In genomic region chr6:100881657-100882056, GRCm38 (mm10) we compare ENCODE assay signal across 17 mouse cellular contexts. TPM values are rescaled to one million over a fixed set of nuclear protein-coding genes. Genes with fewer than 3 reads are reported as not detected.
DNase-seq lines count a peak whose midpoint lies in the region; ATAC-seq and TF ChIP-seq lines count a peak whose summit lies in the region.
"Had no signal": no experiment of that assay in that cellular context is flagged by ENCODE, and none has a peak within 500 bp of the region (broad histone marks: within the 10 kb centered on the region; RNA-seq: fewer than 3 reads in every experiment).

No protein-coding gene starts in this region.

- 86% methylated on average over 9 of the region's 9 CpGs for WGBS in forebrain, embryonic 11.5 days
- WGBS in forebrain, embryonic 12.5 days = 85% methylated on average over 9 of the region's 9 CpGs
- 60% methylated on average over 9 of the region's 9 CpGs for WGBS in kidney, adult 2 months
- WGBS in kidney, embryonic 16.5 days = 65% methylated on average over 9 of the region's 9 CpGs
- WGBS in limb, embryonic 10.5 days = 89% methylated on average over 9 of the region's 9 CpGs

- peaks cover 3% of the 10 kb centered on the region; the same call in 1 of the 2 replicates for H3K4me1 ChIP-seq in forebrain, embryonic 11.5 days (replicated peaks; ENCODE audit: control insufficient read depth, insufficient read depth, low read length)
- no peaks in the 10 kb centered on the region for H3K4me1 ChIP-seq in forebrain, embryonic 12.5 days
- peaks cover 8% of the 10 kb centered on the region; the same call in 1 of the 2 replicates for H3K4me1 ChIP-seq in kidney, adult 2 months (ENCODE audit: control insufficient read depth, insufficient read depth, low read length)
- H3K4me1 ChIP-seq in kidney, embryonic 16.5 days (ENCODE audit: insufficient read depth, low read length) = peaks cover 9% of the 10 kb centered on the region; the same call in 1 of the 2 replicates
- H3K4me1 ChIP-seq in limb, embryonic 10.5 days = peaks cover 20% of the 10 kb centered on the region
- H3K4me1 ChIP-seq: heart, embryonic 10.5 days; heart, embryonic 13.5 days had no signal

- H3K9me3 ChIP-seq in forebrain, embryonic 11.5 days (ENCODE audit: control insufficient read depth, low read length) = no peaks in the 10 kb centered on the region
- H3K9me3 ChIP-seq in forebrain, embryonic 12.5 days = no peaks in the 10 kb centered on the region
- H3K9me3 ChIP-seq in kidney, embryonic 16.5 days (ENCODE audit: low read length) = peaks cover 6% of the 10 kb centered on the region
- no peaks in the 10 kb centered on the region for H3K9me3 ChIP-seq in limb, embryonic 10.5 days (replicated peaks)
- H3K9me3 ChIP-seq: forebrain, embryonic 10.5 days; forebrain, embryonic 15.5 days; heart, embryonic 10.5 days; hindbrain, embryonic 15.5 days had no signal

- peak; percentile 45 for DNase-seq in forebrain, embryonic 11.5 days (ENCODE audit: low spot score)
- DNase-seq in kidney, adult 2 months = peak; percentile 43
- peak; percentile 22 for DNase-seq in kidney, postnatal 14 days
- DNase-seq in kidney, adult 18-20 months = no peak
- DNase-seq in limb, embryonic 10.5 days (ENCODE audit: low spot score) = no peak
- DNase-seq in right cerebral cortex, postnatal 4 days = no peak
- DNase-seq: gastrocnemius, postnatal 25 days had no signal

- H3K36me3 ChIP-seq in forebrain, embryonic 11.5 days (ENCODE audit: control insufficient read depth, insufficient read depth, low read length) = no peaks in the 10 kb centered on the region
- no peaks in the 10 kb centered on the region for H3K36me3 ChIP-seq in forebrain, embryonic 12.5 days (replicated peaks)
- no peaks in the 10 kb centered on the region for H3K36me3 ChIP-seq in kidney, adult 2 months (ENCODE audit: control insufficient read depth, insufficient read depth, low read length)
- H3K36me3 ChIP-seq in kidney, embryonic 16.5 days (ENCODE audit: insufficient read depth, low read length) = no peaks in the 10 kb centered on the region
- H3K36me3 ChIP-seq in limb, embryonic 10.5 days = no peaks in the 10 kb centered on the region
- H3K36me3 ChIP-seq: forebrain, embryonic 10.5 days; forebrain, embryonic 15.5 days; heart, embryonic 10.5 days; heart, embryonic 13.5 days; hindbrain, embryonic 12.5 days; hindbrain, embryonic 15.5 days had no signal

- no peak for TF ChIP-seq POLR2A in kidney, adult 2 months (IDR thresholded peaks at IDR 0.05; ENCODE audit: low read depth, low read length)

- no peak overlapping the region for H3K4me3 ChIP-seq in forebrain, embryonic 11.5 days (ENCODE audit: low read depth, low read length)
- no peak overlapping the region for H3K4me3 ChIP-seq in forebrain, embryonic 12.5 days (replicated peaks)
- H3K4me3 ChIP-seq in kidney, adult 2 months (ENCODE audit: insufficient read depth, low read depth, low read length) = no peak overlapping the region
- H3K4me3 ChIP-seq in kidney, embryonic 16.5 days (ENCODE audit: low read length) = no peak overlapping the region
- H3K4me3 ChIP-seq in limb, embryonic 10.5 days = no peak overlapping the region
- H3K4me3 ChIP-seq: forebrain, embryonic 10.5 days; forebrain, embryonic 15.5 days; heart, adult 2 months; heart, embryonic 13.5 days; hindbrain, embryonic 12.5 days; hindbrain, embryonic 15.5 days had no signal

- no peaks in the 10 kb centered on the region for H3K27me3 ChIP-seq in forebrain, embryonic 11.5 days (ENCODE audit: control insufficient read depth, insufficient read depth, low read length)
- H3K27me3 ChIP-seq in forebrain, embryonic 12.5 days = peaks cover 21% of the 10 kb centered on the region
- H3K27me3 ChIP-seq in kidney, adult 2 months (replicated peaks; ENCODE audit: control insufficient read depth, insufficient read depth, low read length) = no peaks in the 10 kb centered on the region
- no peaks in the 10 kb centered on the region for H3K27me3 ChIP-seq in kidney, embryonic 16.5 days (ENCODE audit: insufficient read depth, low read length)
- peaks cover 29% of the 10 kb centered on the region; the same call in 1 of the 2 replicates for H3K27me3 ChIP-seq in limb, embryonic 10.5 days (ENCODE audit: low read depth, poor library complexity, severe bottlenecking)
- H3K27me3 ChIP-seq: forebrain, embryonic 15.5 days had no signal

- no peak overlapping the region for H3K4me2 ChIP-seq in forebrain, embryonic 11.5 days (ENCODE audit: low read depth, low read length, severe bottlenecking)
- H3K4me2 ChIP-seq in forebrain, embryonic 12.5 days = no peak overlapping the region
- H3K4me2 ChIP-seq in kidney, embryonic 16.5 days (replicated peaks; ENCODE audit: low read depth, low read length) = no peak overlapping the region
- H3K4me2 ChIP-seq: forebrain, embryonic 15.5 days; hindbrain, embryonic 12.5 days had no signal

- no peak for TF ChIP-seq CTCF in kidney, adult 2 months (conservative IDR thresholded peaks at IDR 0.05; ENCODE audit: insufficient read depth, insufficient read length, low read depth, low read length)

- no peak for ATAC-seq in forebrain, embryonic 11.5 days (replicated peaks; ENCODE audit: low FRiP score)
- no peak for ATAC-seq in forebrain, embryonic 12.5 days (ENCODE audit: low FRiP score)
- ATAC-seq in kidney, embryonic 16.5 days (ENCODE audit: low FRiP score, low TSS enrichment) = no peak
- ATAC-seq: activated CD4-positive, CD25-positive, alpha-beta regulatory T cell, adult 4 months had no signal

- H3K27ac ChIP-seq in forebrain, embryonic 11.5 days (ENCODE audit: low read depth, low read length) = no peak overlapping the region
- H3K27ac ChIP-seq in forebrain, embryonic 12.5 days = no peak overlapping the region
- no peak overlapping the region; the same call in 1 of the 2 replicates for H3K27ac ChIP-seq in kidney, adult 2 months (ENCODE audit: insufficient read depth, low read depth, low read length)
- no peak overlapping the region for H3K27ac ChIP-seq in kidney, embryonic 16.5 days (ENCODE audit: low read length)
- H3K27ac ChIP-seq in limb, embryonic 10.5 days = 0 out of 2 replicates have a peak overlapping the region, but pooled peaks have one; percentile 2
- H3K27ac ChIP-seq: forebrain, embryonic 10.5 days; forebrain, embryonic 15.5 days; heart, adult 2 months; heart, embryonic 10.5 days; heart, embryonic 13.5 days; hindbrain, embryonic 12.5 days; hindbrain, embryonic 15.5 days had no signal

- H3K9ac ChIP-seq in forebrain, embryonic 11.5 days (ENCODE audit: low read length) = no peak overlapping the region
- no peak overlapping the region for H3K9ac ChIP-seq in forebrain, embryonic 12.5 days
- no peak overlapping the region for H3K9ac ChIP-seq in kidney, embryonic 16.5 days (replicated peaks; ENCODE audit: low read length)
- H3K9ac ChIP-seq: forebrain, embryonic 15.5 days; heart, embryonic 13.5 days; hindbrain, embryonic 12.5 days; hindbrain, embryonic 15.5 days had no signal

RNA-seq across cellular contexts. Expression of gene Ppp4r2, which starts 48.2 kb away (rescaled TPM):
- polyA plus RNA-seq in forebrain, embryonic 11.5 days (2014; fragmentation: Nextera tagmentation; extraction: Ambion mirVana) = 37.6 and 40.3 TPM in 2 replicates
- 31.7 and 32.3 TPM in 2 replicates for polyA plus RNA-seq in forebrain, embryonic 12.5 days (2016; fragmentation: Nextera tagmentation; extraction: Ambion mirVana)
- polyA plus RNA-seq in kidney, adult 2 months (2012; rRNA removed) = 12.4 and 14.7 TPM in 2 replicates
- 16.7 and 17.7 TPM in 2 replicates for polyA plus RNA-seq in kidney, embryonic 16.5 days (2015; fragmentation: Nextera tagmentation; extraction: Ambion mirVana)
- polyA plus RNA-seq in limb, embryonic 10.5 days (2016; fragmentation: Nextera tagmentation; extraction: Ambion mirVana) = 21.0 and 26.9 TPM in 2 replicates

Comparison
In these comparisons a context has a peak if more than half of its experiments do, and no peak if none do; other contexts are left out.
1. DNase-seq: peak in forebrain, embryonic 11.5 days (single experiment), kidney, adult 2 months (single experiment) and kidney, postnatal 14 days (single experiment); none in kidney, adult 18-20 months (single experiment), limb, embryonic 10.5 days (single experiment) and right cerebral cortex, postnatal 4 days (single experiment).